Mouse (Mus musculus): ENCODE measurements around the gene Stmnd1. TPM values are rescaled to one million over a fixed set of nuclear protein-coding genes. Genes with fewer than 3 reads are reported as not detected.
"Not testable (repeated sequence)": the region's sequence is repeated elsewhere in the genome, so short reads cannot be mapped to it uniquely, and the experiment has no call there.

Gene Stmnd1
- polyA plus RNA-seq, 1 experiment from 2014 or later = not detected

DNA sequence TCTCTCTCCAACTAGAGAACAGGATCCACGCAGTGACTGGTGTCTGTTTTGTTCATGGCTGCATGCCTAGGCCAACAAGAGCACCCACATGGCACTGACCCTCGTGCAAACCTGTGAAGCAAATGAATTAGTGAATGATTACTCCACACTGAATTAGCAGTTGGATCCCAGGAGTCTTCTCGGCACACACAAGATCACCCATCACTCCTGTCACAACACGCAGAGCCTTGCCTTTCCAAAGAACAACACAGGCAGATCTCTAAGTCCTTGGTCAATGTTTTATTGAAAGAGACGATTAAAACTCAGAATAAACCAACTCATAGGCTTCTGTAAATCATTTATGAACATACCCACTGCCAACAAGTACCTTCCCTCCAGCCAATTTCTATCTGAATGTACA, 39.7 kb downstream of the Stmnd1 start:
- DNase-seq (ENCODE audit: low spot score) (no peak), ATAC-seq (replicated peaks; ENCODE audit: low FRiP score, low TSS enrichment, low read depth) (no peak)
- no peak overlapping the region for H3K4me3 ChIP-seq (ENCODE audit: low read depth, low read length)
- H3K27me3 ChIP-seq (replicated peaks; ENCODE audit: control insufficient read depth, insufficient read depth, low read length) = no peaks in the 10 kb centered on the region
- H3K36me3 ChIP-seq (ENCODE audit: control insufficient read depth, insufficient read depth, low read length) = no peaks in the 10 kb centered on the region
- 0 out of 2 replicates have a peak, but pooled peaks cover 5% of the 10 kb centered on the region for H3K9me3 ChIP-seq (ENCODE audit: control insufficient read depth, low read length)
- no peaks in the 10 kb centered on the region for H3K4me1 ChIP-seq (replicated peaks; ENCODE audit: control insufficient read depth, insufficient read depth, low read length)
- H3K4me2 ChIP-seq (ENCODE audit: low read length) = no peak overlapping the region
- 72% methylated on average over 5 of the region's 5 CpGs for WGBS
- H3K9ac ChIP-seq (ENCODE audit: low read length) = no peak overlapping the region
- H3K27ac ChIP-seq (ENCODE audit: low read depth) = no peak overlapping the region

DNA sequence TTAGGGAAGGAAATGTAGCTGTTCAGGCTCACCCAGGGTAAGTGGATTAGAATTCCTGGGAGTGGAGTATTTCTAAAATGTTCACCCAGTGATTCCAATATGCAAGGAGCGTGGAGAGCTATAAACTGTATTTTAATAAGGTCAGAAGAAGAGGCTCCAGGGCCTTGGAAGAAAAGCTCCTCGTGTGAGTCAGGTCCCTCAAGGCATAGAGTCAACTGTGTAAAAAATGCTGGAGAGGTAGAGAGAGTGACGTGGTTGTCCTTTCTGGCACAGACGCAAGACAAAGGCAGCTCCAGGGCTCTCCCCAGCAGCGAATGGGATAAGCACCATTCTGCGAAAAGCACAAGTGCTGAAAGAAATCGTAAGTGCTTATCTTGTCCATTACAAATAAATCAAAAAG, 41.6 kb downstream of the Stmnd1 start:
- Histone ChIP-seq H3K9ac (ENCODE audit: low read length) (no peak overlapping the region), H3K4me3 (ENCODE audit: low read depth, low read length) (no peak overlapping the region), H3K4me2 (ENCODE audit: low read length) (no peak overlapping the region), H3K36me3 (ENCODE audit: control insufficient read depth, insufficient read depth, low read length) (no peaks in the 10 kb centered on the region), H3K27me3 (replicated peaks; ENCODE audit: control insufficient read depth, insufficient read depth, low read length) (no peaks in the 10 kb centered on the region), H3K27ac (ENCODE audit: low read depth) (no peak overlapping the region), H3K4me1 (replicated peaks; ENCODE audit: control insufficient read depth, insufficient read depth, low read length) (no peaks in the 10 kb centered on the region), H3K9me3 (ENCODE audit: control insufficient read depth, low read length) (0 out of 2 replicates have a peak, but pooled peaks cover 5% of the 10 kb centered on the region)
- DNase-seq (ENCODE audit: low spot score) = no peak
- WGBS = 88% methylated on average over 7 of the region's 7 CpGs
- ATAC-seq (replicated peaks; ENCODE audit: low FRiP score, low TSS enrichment, low read depth) = no peak

- DNase-seq (ENCODE audit: low spot score) (no peak), ATAC-seq (replicated peaks; ENCODE audit: low FRiP score, low TSS enrichment, low read depth) (no peak)
- no peak overlapping the region for H3K4me3 ChIP-seq (ENCODE audit: low read depth, low read length)
- H3K27ac ChIP-seq (ENCODE audit: low read depth) = no peak overlapping the region
- WGBS = 81% methylated on average over 4 of the region's 4 CpGs
- H3K9ac ChIP-seq (ENCODE audit: low read length) = no peak overlapping the region
- no peak overlapping the region for H3K4me2 ChIP-seq (ENCODE audit: low read length)
- H3K27me3 ChIP-seq (replicated peaks; ENCODE audit: control insufficient read depth, insufficient read depth, low read length) = no peaks in the 10 kb centered on the region
- no peaks in the 10 kb centered on the region for H3K9me3 ChIP-seq (ENCODE audit: control insufficient read depth, low read length)
- H3K36me3 ChIP-seq (ENCODE audit: control insufficient read depth, insufficient read depth, low read length) = no peaks in the 10 kb centered on the region
- no peaks in the 10 kb centered on the region for H3K4me1 ChIP-seq (replicated peaks; ENCODE audit: control insufficient read depth, insufficient read depth, low read length)
Observed at GRCm38 (mm10) chr13:46326351-46326985, 52.9 kb downstream of the Stmnd1 start.

GRCm38 (mm10) chr13:46335020-46335419, 61.5 kb downstream of the Stmnd1 start:
- Histone ChIP-seq H3K9ac (ENCODE audit: low read length) (no peak overlapping the region), H3K4me2 (ENCODE audit: low read length) (no peak overlapping the region), H3K4me3 (ENCODE audit: low read depth, low read length) (no peak overlapping the region), H3K4me1 (replicated peaks; ENCODE audit: control insufficient read depth, insufficient read depth, low read length) (no peaks in the 10 kb centered on the region; the same call in 1 of the 2 replicates), H3K27me3 (replicated peaks; ENCODE audit: control insufficient read depth, insufficient read depth, low read length) (no peaks in the 10 kb centered on the region), H3K9me3 (ENCODE audit: control insufficient read depth, low read length) (0 out of 2 replicates have a peak, but pooled peaks cover 4% of the 10 kb centered on the region), H3K27ac (ENCODE audit: low read depth) (no peak overlapping the region), H3K36me3 (ENCODE audit: control insufficient read depth, insufficient read depth, low read length) (no peaks in the 10 kb centered on the region)
- DNase-seq (ENCODE audit: low spot score) = no peak
- WGBS = 71% methylated on average over 6 of the region's 6 CpGs
- no peak for ATAC-seq (replicated peaks; ENCODE audit: low FRiP score, low TSS enrichment, low read depth)

- H3K9ac ChIP-seq (ENCODE audit: low read length); H3K27ac ChIP-seq (ENCODE audit: low read depth); H3K27me3 ChIP-seq (replicated peaks; ENCODE audit: control insufficient read depth, insufficient read depth, low read length); H3K36me3 ChIP-seq (ENCODE audit: control insufficient read depth, insufficient read depth, low read length); H3K9me3 ChIP-seq (ENCODE audit: control insufficient read depth, low read length); DNase-seq (ENCODE audit: low spot score); H3K4me3 ChIP-seq (ENCODE audit: low read depth, low read length); H3K4me2 ChIP-seq (ENCODE audit: low read length); H3K4me1 ChIP-seq (replicated peaks; ENCODE audit: control insufficient read depth, insufficient read depth, low read length); ATAC-seq (replicated peaks; ENCODE audit: low FRiP score, low TSS enrichment, low read depth): not testable (repeated sequence)
- WGBS = 65% methylated on average over 1 of the region's 1 CpGs
Observed at GRCm38 (mm10) chr13:46336281-46336680, 62.8 kb downstream of the Stmnd1 start.

- Histone ChIP-seq H3K4me3 (ENCODE audit: low read depth, low read length) (no peak overlapping the region), H3K9me3 (ENCODE audit: control insufficient read depth, low read length) (no peaks in the 10 kb centered on the region), H3K4me2 (ENCODE audit: low read length) (no peak overlapping the region), H3K9ac (ENCODE audit: low read length) (no peak overlapping the region), H3K36me3 (ENCODE audit: control insufficient read depth, insufficient read depth, low read length) (no peaks in the 10 kb centered on the region), H3K4me1 (replicated peaks; ENCODE audit: control insufficient read depth, insufficient read depth, low read length) (no peaks in the 10 kb centered on the region; the same call in 1 of the 2 replicates), H3K27ac (ENCODE audit: low read depth) (no peak overlapping the region), H3K27me3 (replicated peaks; ENCODE audit: control insufficient read depth, insufficient read depth, low read length) (no peaks in the 10 kb centered on the region)
- 85% methylated on average over 2 of the region's 2 CpGs for WGBS
- ATAC-seq (replicated peaks; ENCODE audit: low FRiP score, low TSS enrichment, low read depth) (no peak), DNase-seq (ENCODE audit: low spot score) (no peak)
Observed at GRCm38 (mm10) chr13:46337791-46338190, 64.3 kb downstream of the Stmnd1 start.

GRCm38 (mm10) chr13:46339954-46340353, 66.4 kb downstream of the Stmnd1 start:
- Histone ChIP-seq H3K27ac (ENCODE audit: low read depth) (no peak overlapping the region), H3K36me3 (ENCODE audit: control insufficient read depth, insufficient read depth, low read length) (no peaks in the 10 kb centered on the region), H3K9me3 (ENCODE audit: control insufficient read depth, low read length) (no peaks in the 10 kb centered on the region), H3K27me3 (replicated peaks; ENCODE audit: control insufficient read depth, insufficient read depth, low read length) (no peaks in the 10 kb centered on the region), H3K4me2 (ENCODE audit: low read length) (no peak overlapping the region), H3K9ac (ENCODE audit: low read length) (no peak overlapping the region), H3K4me3 (ENCODE audit: low read depth, low read length) (no peak overlapping the region), H3K4me1 (replicated peaks; ENCODE audit: control insufficient read depth, insufficient read depth, low read length) (no peaks in the 10 kb centered on the region; the same call in 1 of the 2 replicates)
- ATAC-seq (replicated peaks; ENCODE audit: low FRiP score, low TSS enrichment, low read depth) (no peak), DNase-seq (ENCODE audit: low spot score) (no peak)
- 29% methylated on average over 4 of the region's 4 CpGs for WGBS

DNA sequence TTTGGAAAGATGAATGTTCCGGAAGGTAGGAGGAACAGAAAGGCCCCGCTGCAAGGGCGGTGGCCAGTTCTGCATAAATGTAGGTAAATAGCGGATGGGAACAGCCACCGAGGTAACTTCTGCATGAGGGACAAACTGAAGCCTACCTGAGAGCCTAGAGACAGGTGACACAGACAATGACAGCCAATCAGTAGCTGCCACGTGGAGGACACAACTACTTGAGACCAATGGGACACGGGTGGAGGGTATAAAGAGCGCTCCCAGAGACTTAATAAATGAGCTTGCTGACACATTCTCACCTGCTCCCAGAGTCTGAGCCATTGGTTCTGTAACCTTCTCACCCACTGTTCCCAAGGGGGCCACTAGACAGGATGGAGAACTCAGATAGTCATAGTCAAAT, 67.1 kb downstream of the Stmnd1 start:
- Histone ChIP-seq H3K4me2 (ENCODE audit: low read length) (no peak overlapping the region), H3K9me3 (ENCODE audit: control insufficient read depth, low read length) (no peaks in the 10 kb centered on the region), H3K27me3 (replicated peaks; ENCODE audit: control insufficient read depth, insufficient read depth, low read length) (no peaks in the 10 kb centered on the region), H3K4me1 (replicated peaks; ENCODE audit: control insufficient read depth, insufficient read depth, low read length) (no peaks in the 10 kb centered on the region; the same call in 1 of the 2 replicates), H3K36me3 (ENCODE audit: control insufficient read depth, insufficient read depth, low read length) (no peaks in the 10 kb centered on the region), H3K27ac (ENCODE audit: low read depth) (no peak overlapping the region), H3K4me3 (ENCODE audit: low read depth, low read length) (no peak overlapping the region), H3K9ac (ENCODE audit: low read length) (no peak overlapping the region)
- 94% methylated on average over 8 of the region's 8 CpGs for WGBS
- ATAC-seq (replicated peaks; ENCODE audit: low FRiP score, low TSS enrichment, low read depth) = no peak
- no peak for DNase-seq (ENCODE audit: low spot score)

DNA sequence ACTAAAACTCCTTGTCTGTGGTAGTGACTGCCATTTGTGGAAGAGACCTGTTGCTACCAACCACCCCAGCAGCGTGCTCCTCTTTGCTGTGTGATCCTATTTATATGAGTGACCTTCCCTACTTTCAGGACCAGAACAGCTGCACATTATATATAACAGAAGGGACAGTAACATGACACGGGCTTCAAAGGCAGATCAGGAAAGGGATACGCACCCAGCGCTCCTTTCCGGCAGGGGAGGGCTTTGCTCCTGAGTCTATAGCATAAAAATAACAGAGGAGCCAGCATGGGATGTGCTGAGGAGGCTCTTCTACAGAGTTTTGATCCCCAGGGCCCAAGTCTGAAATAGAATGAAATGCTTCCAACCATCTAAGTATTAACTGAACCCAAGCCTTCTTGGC, 67.9 kb downstream of the Stmnd1 start:
- H3K9me3 ChIP-seq (ENCODE audit: control insufficient read depth, low read length) = no peaks in the 10 kb centered on the region
- H3K4me3 ChIP-seq (ENCODE audit: low read depth, low read length) = no peak overlapping the region
- no peak overlapping the region for H3K9ac ChIP-seq (ENCODE audit: low read length)
- no peak overlapping the region for H3K27ac ChIP-seq (ENCODE audit: low read depth)
- H3K4me2 ChIP-seq (ENCODE audit: low read length) = no peak overlapping the region
- DNase-seq (ENCODE audit: low spot score) (no peak), ATAC-seq (replicated peaks; ENCODE audit: low FRiP score, low TSS enrichment, low read depth) (no peak)
- no peaks in the 10 kb centered on the region; the same call in 1 of the 2 replicates for H3K4me1 ChIP-seq (replicated peaks; ENCODE audit: control insufficient read depth, insufficient read depth, low read length)
- no peaks in the 10 kb centered on the region for H3K27me3 ChIP-seq (replicated peaks; ENCODE audit: control insufficient read depth, insufficient read depth, low read length)
- H3K36me3 ChIP-seq (ENCODE audit: control insufficient read depth, insufficient read depth, low read length) = no peaks in the 10 kb centered on the region
- WGBS = 82% methylated on average over 5 of the region's 5 CpGs
